Mouse (Mus musculus) forebrain, embryonic 15.5 days (tissue): Measurements from ENCODE around the gene Fgf5. TPM values are rescaled to one million over a fixed set of nuclear protein-coding genes. Genes with fewer than 3 reads are reported as not detected.

Source experiments
- ATAC-seq: fragments of 200-750 bp; cut with Nextera tagmentation; replicated peaks from 2 replicates; pipeline ENCODE4 v1.8.0; 2017; ENCODE audit warnings: mild to moderate bottlenecking, moderate TSS enrichment, moderate library complexity
- H3K27ac ChIP-seq: fragments of 300-500 bp; sonication (generic); replicated peaks from 2 replicates; pipeline ENCODE4 v1.5.1; 2015; ENCODE audit warnings: mild to moderate bottlenecking, inconsistent platforms
- H3K27me3 ChIP-seq: fragments of 300-500 bp; sonication (generic); 2 replicates; pipeline ENCODE4 v1.6.1; 2015; ENCODE audit warnings: inconsistent platforms
- H3K36me3 ChIP-seq: fragments of 300-500 bp; sonication (generic); 2 replicates; pipeline ENCODE4 v1.6.1; 2015; ENCODE audit warnings: mild to moderate bottlenecking, inconsistent platforms
- H3K4me1 ChIP-seq: fragments of 300-500 bp; sonication (generic); 2 replicates; pipeline ENCODE4 v1.6.1; 2015; ENCODE audit warnings: inconsistent platforms
- H3K4me2 ChIP-seq: fragments of 300-500 bp; sonication (generic); replicated peaks from 2 replicates; pipeline ENCODE4 v1.6.1; 2015; ENCODE audit warnings: mild to moderate bottlenecking, inconsistent platforms
- H3K4me3 ChIP-seq: fragments of 300-500 bp; sonication (generic); 2 replicates; pipeline ENCODE4 v1.5.1; 2015; ENCODE audit warnings: mild to moderate bottlenecking, inconsistent platforms
- H3K9ac ChIP-seq: fragments of 300-500 bp; sonication (generic); replicated peaks from 2 replicates; pipeline ENCODE4 v1.6.1; 2015; ENCODE audit warnings: mild to moderate bottlenecking, inconsistent platforms
- H3K9me3 ChIP-seq: fragments of 300-500 bp; sonication (generic); 2 replicates; pipeline ENCODE4 v1.6.1; 2016; ENCODE audit warnings: inconsistent platforms
- WGBS: fragments of 180-500 bp; shearing (Covaris S2); methylation state at CpG from one replicate; pipeline ENCODE4 v1.1.7; 2015; ENCODE audit warnings: mixed read lengths; 5-methylcytosine and 5-hydroxymethylcytosine counted together
- polyA plus RNA-seq: library from polyadenylated mRNA; unstranded; fragments of >200 nt; fragmentation: Nextera tagmentation; extraction: Ambion mirVana; gene quantifications from 2 replicates; pipeline ENCODE4 v1.2.1, GENCODE M21; 2015

The Fgf5 gene
- polyA plus RNA-seq, 1 experiment from 2014 or later = 0.79 TPM

DNA sequence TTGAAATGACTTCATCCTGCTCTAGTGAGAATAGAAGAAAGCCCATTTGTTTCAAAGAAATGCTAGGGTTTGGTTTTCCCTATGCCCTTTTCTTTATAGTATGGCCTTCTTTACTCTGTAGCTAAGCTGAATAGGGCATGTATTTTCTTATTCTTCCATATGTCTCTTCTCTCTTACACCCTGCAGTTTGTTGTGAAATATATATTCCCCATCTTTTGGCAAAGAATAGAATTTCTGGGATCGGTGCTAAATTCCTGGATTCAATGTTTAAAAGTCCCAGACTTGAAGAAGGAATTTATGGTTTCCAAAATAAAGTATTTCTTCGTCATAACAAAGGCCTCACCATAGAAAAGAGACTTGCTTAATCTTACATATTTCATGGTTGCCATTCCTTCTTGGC lies 72.6 kb downstream of the Fgf5 start:
- no peak overlapping the region for H3K9ac ChIP-seq
- no peak overlapping the region for H3K4me2 ChIP-seq
- peaks cover 4% of the 10 kb centered on the region; the same call in 1 of the 2 replicates for H3K27me3 ChIP-seq
- H3K4me1 ChIP-seq = peaks cover 7% of the 10 kb centered on the region
- H3K36me3 ChIP-seq = no peaks in the 10 kb centered on the region
- H3K4me3 ChIP-seq = no peak overlapping the region
- 87% methylated on average over 2 of the region's 2 CpGs for WGBS
- no peak overlapping the region for H3K27ac ChIP-seq
- no peak for ATAC-seq
- no peaks in the 10 kb centered on the region for H3K9me3 ChIP-seq

Other genes with a start within 250 kb of the Fgf5 start
- gene Antxr2, start 223.1 kb upstream of the Fgf5 start, polyA plus RNA-seq = 4.1 and 4.4 TPM in 2 replicates
- gene Prdm8, start 87.0 kb upstream of the Fgf5 start, polyA plus RNA-seq = 7.9 and 8.7 TPM in 2 replicates
- 0.66 and 2.0 TPM in 2 replicates for gene Cfap299, start 75.1 kb downstream of the Fgf5 start, polyA plus RNA-seq